Comparison of ENCODE assay signal across 9 mouse cellular contexts in genomic region chr10:67192366-67192765, GRCm38 (mm10).
A peak's percentile ranks its signal among the peaks of the same experiment; 100 is the strongest.
DNase-seq lines count a peak whose midpoint lies in the region; ATAC-seq and TF ChIP-seq lines count a peak whose summit lies in the region.
"Had no signal": no experiment of that assay in that cellular context is flagged by ENCODE, and none has a peak within 500 bp of the region (broad histone marks: within the 10 kb centered on the region; RNA-seq: fewer than 3 reads in every experiment).

No protein-coding gene starts in this region.

- no peak for ATAC-seq in heart, postnatal 0 days (ENCODE audit: insufficient read depth, low read depth)
- no peak for ATAC-seq in hindbrain, embryonic 16.5 days
- ATAC-seq: midbrain, embryonic 13.5 days had no signal

- H3K27ac ChIP-seq in heart, postnatal 0 days (ENCODE audit: low read depth) = no peak overlapping the region
- H3K27ac ChIP-seq in spleen, adult 2 months (ENCODE audit: insufficient read depth, low read length) = no peak overlapping the region
- no peak overlapping the region for H3K27ac ChIP-seq in hindbrain, embryonic 16.5 days (ENCODE audit: low read depth, low read length)
- H3K27ac ChIP-seq: midbrain, embryonic 13.5 days had no signal

- peaks cover 24% of the 10 kb centered on the region for H3K4me1 ChIP-seq in heart, postnatal 0 days (ENCODE audit: control insufficient read depth, insufficient read depth)
- peaks cover 10% of the 10 kb centered on the region; the same call in 1 of the 2 replicates for H3K4me1 ChIP-seq in spleen, adult 2 months (ENCODE audit: control insufficient read depth, insufficient read depth, insufficient read length)
- H3K4me1 ChIP-seq in hindbrain, embryonic 16.5 days (ENCODE audit: control insufficient read depth, insufficient read depth, low read depth, low read length) = peaks cover 8% of the 10 kb centered on the region; the same call in 1 of the 2 replicates

- 94% methylated on average over 3 of the region's 3 CpGs for WGBS in heart, postnatal 0 days
- WGBS in spleen, adult 2 months = 93% methylated on average over 3 of the region's 3 CpGs
- WGBS in hindbrain, embryonic 16.5 days = 92% methylated on average over 3 of the region's 3 CpGs

- no peaks in the 10 kb centered on the region for H3K27me3 ChIP-seq in heart, postnatal 0 days (ENCODE audit: control insufficient read depth, insufficient read depth, low read length)
- H3K27me3 ChIP-seq in spleen, adult 2 months (ENCODE audit: control insufficient read depth, insufficient read depth, low read length) = no peaks in the 10 kb centered on the region
- no peaks in the 10 kb centered on the region for H3K27me3 ChIP-seq in hindbrain, embryonic 16.5 days (replicated peaks; ENCODE audit: control insufficient read depth, insufficient read depth, low read length)
- H3K27me3 ChIP-seq: midbrain, embryonic 13.5 days had no signal

- no peak for TF ChIP-seq EP300 in heart, postnatal 0 days (IDR thresholded peaks at IDR 0.05; ENCODE audit: low read depth)

- H3K9me3 ChIP-seq in heart, postnatal 0 days (replicated peaks; ENCODE audit: control insufficient read depth, low read length) = no peaks in the 10 kb centered on the region
- no peaks in the 10 kb centered on the region; the same call in 1 of the 2 replicates for H3K9me3 ChIP-seq in hindbrain, embryonic 16.5 days (ENCODE audit: control insufficient read depth, low read length)
- H3K9me3 ChIP-seq: midbrain, embryonic 13.5 days had no signal

- peak; percentile 28 for TF ChIP-seq CTCF in heart, postnatal 0 days (IDR thresholded peaks at IDR 0.05; ENCODE audit: low read depth)
- TF ChIP-seq CTCF in spleen, adult 2 months (IDR thresholded peaks at IDR 0.05; ENCODE audit: extremely low read depth, insufficient read depth, insufficient read length, insufficient replicate concordance) = peak; percentile 42; the same call in 1 of the 2 replicates
- TF ChIP-seq CTCF in brain, embryonic 14.5 days (IDR thresholded peaks at IDR 0.05; ENCODE audit: borderline replicate concordance, extremely low read depth, insufficient read depth, insufficient read length) = peak; percentile 44; the same call in 1 of the 2 replicates

- H3K4me3 ChIP-seq in heart, postnatal 0 days (ENCODE audit: low read depth, low read length) = no peak overlapping the region
- H3K4me3 ChIP-seq in spleen, adult 2 months (ENCODE audit: extremely low read depth, insufficient read depth, insufficient read length) = no peak overlapping the region
- no peak overlapping the region for H3K4me3 ChIP-seq in hindbrain, embryonic 16.5 days (ENCODE audit: low read length)
- H3K4me3 ChIP-seq: midbrain, embryonic 13.5 days had no signal

- no peak for TF ChIP-seq POLR2A in spleen, adult 2 months (IDR thresholded peaks at IDR 0.05; ENCODE audit: low read depth, low read length)
- TF ChIP-seq POLR2A in brain, embryonic 14.5 days (IDR thresholded peaks at IDR 0.05; ENCODE audit: borderline replicate concordance, extremely low read depth, insufficient read depth, insufficient read length, poor library complexity, severe bottlenecking) = no peak

- no peak overlapping the region for H3K9ac ChIP-seq in heart, postnatal 0 days (replicated peaks; ENCODE audit: low read depth, low read length)
- H3K9ac ChIP-seq in hindbrain, embryonic 16.5 days (ENCODE audit: low read depth, low read length) = no peak overlapping the region
- H3K9ac ChIP-seq: midbrain, embryonic 13.5 days had no signal

- no peak overlapping the region for H3K4me2 ChIP-seq in heart, postnatal 0 days (ENCODE audit: low read depth, low read length)
- no peak overlapping the region for H3K4me2 ChIP-seq in hindbrain, embryonic 16.5 days (ENCODE audit: low read length)
- H3K4me2 ChIP-seq: midbrain, embryonic 13.5 days had no signal

- peaks cover 11% of the 10 kb centered on the region for H3K36me3 ChIP-seq in heart, postnatal 0 days (replicated peaks; ENCODE audit: control insufficient read depth, insufficient read depth, low read length)
- peaks cover 6% of the 10 kb centered on the region for H3K36me3 ChIP-seq in spleen, adult 2 months (ENCODE audit: control insufficient read depth, insufficient read depth, low read length)
- peaks cover 2% of the 10 kb centered on the region; the same call in 1 of the 2 replicates for H3K36me3 ChIP-seq in hindbrain, embryonic 16.5 days (ENCODE audit: control insufficient read depth, insufficient read depth, low read length)

- no peak for DNase-seq in heart, postnatal 0 days (ENCODE audit: low spot score)
- DNase-seq in heart, adult 11 months = no peak
- no peak for DNase-seq in spleen, adult 2 months (ENCODE audit: low read depth in 1 of 2, low spot score in 2 of 2)
- no peak for DNase-seq in spleen, adult 12 weeks (ENCODE audit: low spot score)
- DNase-seq in brain, embryonic 14.5 days (ENCODE audit: low read depth) = no peak
- peak; percentile 41 for DNase-seq in thymus, postnatal 25 days
- no peak for DNase-seq in right cerebral cortex, postnatal 14 days
